Mouse (Mus musculus): ENCODE data around the gene Tab1. TPM values are rescaled to one million over a fixed set of nuclear protein-coding genes. Genes with fewer than 3 reads are reported as not detected.
A peak's percentile ranks its signal among the peaks of the same experiment; 100 is the strongest.

The Tab1 gene
- total RNA-seq, 2 experiments from 2014 or later: 29.7 to 31.4 TPM

- no peak for DNase-seq (ENCODE audit: low spot score in 2 of 2)
Measured at GRCm38 (mm10) chr15:80161199-80161598, 28.3 kb downstream of the Tab1 start.

- no peak for DNase-seq (ENCODE audit: low spot score in 2 of 2)
Measured at GRCm38 (mm10) chr15:80162401-80162964, 29.6 kb downstream of the Tab1 start.

- peak; percentile 69 to 71 for DNase-seq (ENCODE audit: low spot score in 2 of 2)
Measured at GRCm38 (mm10) chr15:80163274-80163673, 30.3 kb downstream of the Tab1 start.

- no peak for DNase-seq (ENCODE audit: low spot score in 2 of 2)
Measured at GRCm38 (mm10) chr15:80163716-80164115, 30.8 kb downstream of the Tab1 start.

- DNase-seq (ENCODE audit: low spot score in 2 of 2): peak; percentile 37 to 58
Measured at GRCm38 (mm10) chr15:80165396-80165795, 32.5 kb downstream of the Tab1 start.

- DNase-seq (ENCODE audit: low spot score in 2 of 2): no peak
Measured at GRCm38 (mm10) chr15:80169484-80169883, 36.6 kb downstream of the Tab1 start.

GRCm38 (mm10) chr15:80170357-80170756 is 37.4 kb downstream of the Tab1 start:
- DNase-seq (ENCODE audit: low spot score in 2 of 2): no peak

- no peak for DNase-seq (ENCODE audit: low spot score in 2 of 2)
Measured at GRCm38 (mm10) chr15:80171286-80171685, 38.4 kb downstream of the Tab1 start.

GRCm38 (mm10) chr15:80171791-80172190 is 38.9 kb downstream of the Tab1 start:
- DNase-seq (ENCODE audit: low spot score in 2 of 2): no peak

GRCm38 (mm10) chr15:80173001-80173771 is 40.3 kb downstream of the Tab1 start, which contains the start of gene Mgat3:
TSS of gene Mgat3 (plus strand) at chr15:80173721.
- DNase-seq (ENCODE audit: low spot score in 2 of 2): peak; percentile 35 to 54

- DNase-seq (ENCODE audit: low spot score in 2 of 2): peak; percentile 43 to 54
Measured at GRCm38 (mm10) chr15:80173781-80174597, 41.1 kb downstream of the Tab1 start.

- no peak for DNase-seq (ENCODE audit: low spot score in 2 of 2)
Measured at GRCm38 (mm10) chr15:80174598-80174875, 41.6 kb downstream of the Tab1 start.

- DNase-seq (ENCODE audit: low spot score in 2 of 2): no peak
Measured at GRCm38 (mm10) chr15:80175316-80175715, 42.4 kb downstream of the Tab1 start.

GRCm38 (mm10) chr15:80175756-80176155 is 42.8 kb downstream of the Tab1 start:
- DNase-seq (ENCODE audit: low spot score in 2 of 2): no peak

- DNase-seq (ENCODE audit: low spot score in 2 of 2): no peak
Measured at GRCm38 (mm10) chr15:80181561-80181960, 48.6 kb downstream of the Tab1 start.

GRCm38 (mm10) chr15:80182072-80182700 is 49.3 kb downstream of the Tab1 start:
- DNase-seq (ENCODE audit: low spot score in 2 of 2): no peak

GRCm38 (mm10) chr15:80188927-80189326 is 56.0 kb downstream of the Tab1 start:
- no peak for DNase-seq (ENCODE audit: low spot score in 2 of 2)

GRCm38 (mm10) chr15:80190075-80190474 is 57.1 kb downstream of the Tab1 start:
- no peak for DNase-seq (ENCODE audit: low spot score in 2 of 2)

GRCm38 (mm10) chr15:80191585-80192245 is 58.8 kb downstream of the Tab1 start:
- DNase-seq (ENCODE audit: low spot score in 2 of 2): no peak

GRCm38 (mm10) chr15:80192246-80192585 is 59.3 kb downstream of the Tab1 start:
- no peak for DNase-seq (ENCODE audit: low spot score in 2 of 2)

GRCm38 (mm10) chr15:80192847-80193246 is 59.9 kb downstream of the Tab1 start:
- DNase-seq (ENCODE audit: low spot score in 2 of 2): no peak
